Mouse (Mus musculus): Measurements from ENCODE around the gene Gm8369. TPM values are rescaled to one million over a fixed set of nuclear protein-coding genes. Genes with fewer than 3 reads are reported as not detected.

The Gm8369 gene
- not detected in 2 replicates for polyA plus RNA-seq (2012)

GRCm38 (mm10) chr19:11485746-11486145, at the start of gene Gm8369:
Gene Gm8369, plus strand, starts transcription at chr19:11485938.

GRCm38 (mm10) chr19:11443338-11443737, 42.4 kb upstream of the Gm8369 start, which contains the start of gene Ms4a4b:
Gene Ms4a4b, plus strand, starts transcription at chr19:11443553.

GRCm38 (mm10) chr19:11469215-11469614, 16.5 kb upstream of the Gm8369 start, which contains the start of gene Ms4a6c:
Gene Ms4a6c, plus strand, starts transcription at chr19:11469366.

GRCm38 (mm10) chr19:11516246-11516645, 30.5 kb downstream of the Gm8369 start, which contains the start of gene Ms4a6b:
Gene Ms4a6b, plus strand, starts transcription at chr19:11516512.

GRCm38 (mm10) chr19:11536593-11536992, 50.9 kb downstream of the Gm8369 start, which contains the start of gene Ms4a4d:
Gene Ms4a4d, plus strand, starts transcription at chr19:11536801.

Other genes with a start within 250 kb of the Gm8369 start
- 0.12 TPM in 1 of 2 replicates, not detected in the other for gene Ms4a1, start 219.7 kb upstream of the Gm8369 start, polyA plus RNA-seq (2012)
- not detected in 2 replicates for gene Ms4a5, start 202.1 kb upstream of the Gm8369 start, polyA plus RNA-seq (2012)
- 0.03 TPM in 1 of 2 replicates, not detected in the other for gene Ms4a14, start 171.5 kb upstream of the Gm8369 start, polyA plus RNA-seq (2012)
- not detected in 2 replicates for gene Ms4a7, start 149.8 kb upstream of the Gm8369 start, polyA plus RNA-seq (2012)
- gene Ms4a4a, start 110.4 kb upstream of the Gm8369 start, polyA plus RNA-seq (2012): 0.11 TPM in 1 of 2 replicates, not detected in the other
- gene Ms4a4c, start 81.2 kb upstream of the Gm8369 start, polyA plus RNA-seq (2012): 0.26 and 1.0 TPM in 2 replicates
- 3.5 and 4.9 TPM in 2 replicates for gene Ms4a4b, start 42.4 kb upstream of the Gm8369 start, polyA plus RNA-seq (2012)
- gene Ms4a6c, start 16.6 kb upstream of the Gm8369 start, polyA plus RNA-seq (2012): 13.9 and 20.2 TPM in 2 replicates
- gene Ms4a6b, start 30.6 kb downstream of the Gm8369 start, polyA plus RNA-seq (2012): 1.8 and 2.7 TPM in 2 replicates
- gene Ms4a4d, start 50.9 kb downstream of the Gm8369 start, polyA plus RNA-seq (2012): not detected in 2 replicates
- gene Ms4a6d, start 118.9 kb downstream of the Gm8369 start, polyA plus RNA-seq (2012): 0.04 and 0.34 TPM in 2 replicates
- gene Ms4a2, start 137.8 kb downstream of the Gm8369 start, polyA plus RNA-seq (2012): 0.68 and 0.94 TPM in 2 replicates
- 26.2 and 44.0 TPM in 2 replicates for gene Ms4a3, start 154.9 kb downstream of the Gm8369 start, polyA plus RNA-seq (2012)
- gene Oosp2, start 174.6 kb downstream of the Gm8369 start, polyA plus RNA-seq (2012): not detected in 2 replicates
- 0.11 and 0.26 TPM in 2 replicates for gene Oosp1, start 205.2 kb downstream of the Gm8369 start, polyA plus RNA-seq (2012)
- gene Oosp3, start 211.1 kb downstream of the Gm8369 start, polyA plus RNA-seq (2012): not detected in 2 replicates

Data from megakaryocyte-erythroid progenitor cell, adult 5 weeks (primary cell).